Mouse (Mus musculus) inflammation-experienced regulatory T-cells, adult 6 months (primary cell): ENCODE measurements around the gene Zbtb25. TPM values are rescaled to one million over a fixed set of nuclear protein-coding genes. Genes with fewer than 3 reads are reported as not detected.
A peak's percentile ranks its signal among the peaks of the same experiment; 100 is the strongest.

Experiments
- ATAC-seq: one replicate; pipeline ENCODE4 v1.8.0; 2017
- polyA plus RNA-seq, 3 experiments: library from polyadenylated mRNA; unstranded; fragments of 100-300 nt; shearing (Covaris generic); gene quantifications; one replicate each; pipeline ENCODE4 v1.2.1; 2017

Gene Zbtb25
- polyA plus RNA-seq, 3 experiments from 2014 or later: 7.2 to 17.0 (median 16.5) TPM

DNA sequence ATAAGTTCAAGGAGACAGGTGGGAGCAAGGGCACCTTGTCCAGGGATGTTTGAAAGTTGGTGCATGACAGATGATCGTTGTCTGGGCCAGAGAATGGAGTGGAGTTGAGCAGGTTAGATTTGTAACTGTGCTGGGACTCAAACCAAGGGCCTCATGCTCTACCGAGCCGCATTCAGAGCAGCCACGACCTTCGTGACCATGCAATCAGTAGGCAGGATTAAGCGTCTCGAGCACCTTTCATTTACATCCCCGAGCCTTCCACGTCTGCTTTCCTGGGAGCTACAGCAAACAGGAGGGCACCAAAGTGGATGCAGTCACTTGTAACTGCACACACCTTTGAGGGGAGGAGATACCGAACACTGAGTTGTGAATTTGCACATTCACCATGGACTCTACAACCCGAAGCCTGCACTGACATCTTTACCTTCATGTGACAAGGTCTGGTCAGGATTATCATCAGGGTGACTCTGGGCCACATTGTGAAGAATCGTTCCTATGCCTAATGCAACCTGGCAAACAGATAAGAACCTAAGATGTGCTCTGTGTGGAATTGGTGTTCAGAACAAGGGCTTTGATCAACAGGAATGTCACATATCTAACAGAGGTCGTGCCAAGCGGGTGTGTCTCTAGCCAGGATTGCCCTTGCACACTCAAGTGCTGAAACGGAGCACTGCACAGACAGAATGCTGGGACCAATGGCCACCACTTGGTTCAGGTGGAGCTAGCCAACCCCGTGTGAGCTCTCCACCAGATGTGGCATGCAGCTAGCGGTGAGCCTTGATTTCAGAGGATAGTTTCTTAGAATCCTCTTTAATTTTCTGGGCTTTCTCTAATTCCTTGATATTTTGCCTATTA, 33.1 kb downstream of the Zbtb25 start:
- ATAC-seq: no peak

DNA sequence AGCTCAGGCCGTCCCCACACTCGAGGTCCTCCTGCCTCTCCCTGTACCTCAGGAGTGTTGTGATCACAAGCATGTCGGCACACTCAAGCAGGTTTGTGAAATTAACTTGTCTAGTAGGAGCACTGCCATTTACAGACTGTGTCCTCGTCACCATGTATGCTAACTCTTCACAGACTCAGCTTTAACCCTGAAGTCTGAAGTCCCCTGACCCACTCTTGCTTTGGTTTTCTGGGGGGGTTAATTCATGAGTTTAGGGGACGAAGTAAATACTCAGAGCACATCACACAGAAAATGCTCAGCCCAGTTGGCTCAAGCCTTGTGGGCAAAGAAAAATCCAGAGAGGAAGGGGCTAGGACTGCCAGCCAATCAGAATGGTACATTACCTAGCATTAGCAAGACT, 33.8 kb downstream of the Zbtb25 start:
- ATAC-seq: no peak

DNA sequence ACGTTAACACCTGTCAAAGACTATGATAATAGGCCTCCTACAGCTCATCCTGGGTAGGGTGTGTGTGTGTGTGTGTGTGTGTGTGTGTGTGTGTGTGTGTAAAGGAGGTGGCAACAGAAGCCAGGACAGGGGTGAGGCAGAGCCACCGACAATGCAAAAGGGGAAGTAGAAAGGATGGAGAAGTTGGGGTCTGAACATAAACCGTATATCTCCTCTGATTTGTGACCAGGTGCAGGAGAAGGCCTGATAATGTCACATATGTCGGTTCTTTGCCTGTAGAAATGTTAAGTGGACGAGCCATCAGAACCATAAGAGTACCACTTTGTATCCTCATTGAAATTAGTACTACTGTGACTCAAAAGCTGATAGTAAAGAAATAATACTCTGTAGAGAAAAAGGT, 35.7 kb downstream of the Zbtb25 start:
- ATAC-seq: no peak

GRCm38 (mm10) chr12:76328567-76329354, 40.6 kb downstream of the Zbtb25 start:
- no peak for ATAC-seq

DNA sequence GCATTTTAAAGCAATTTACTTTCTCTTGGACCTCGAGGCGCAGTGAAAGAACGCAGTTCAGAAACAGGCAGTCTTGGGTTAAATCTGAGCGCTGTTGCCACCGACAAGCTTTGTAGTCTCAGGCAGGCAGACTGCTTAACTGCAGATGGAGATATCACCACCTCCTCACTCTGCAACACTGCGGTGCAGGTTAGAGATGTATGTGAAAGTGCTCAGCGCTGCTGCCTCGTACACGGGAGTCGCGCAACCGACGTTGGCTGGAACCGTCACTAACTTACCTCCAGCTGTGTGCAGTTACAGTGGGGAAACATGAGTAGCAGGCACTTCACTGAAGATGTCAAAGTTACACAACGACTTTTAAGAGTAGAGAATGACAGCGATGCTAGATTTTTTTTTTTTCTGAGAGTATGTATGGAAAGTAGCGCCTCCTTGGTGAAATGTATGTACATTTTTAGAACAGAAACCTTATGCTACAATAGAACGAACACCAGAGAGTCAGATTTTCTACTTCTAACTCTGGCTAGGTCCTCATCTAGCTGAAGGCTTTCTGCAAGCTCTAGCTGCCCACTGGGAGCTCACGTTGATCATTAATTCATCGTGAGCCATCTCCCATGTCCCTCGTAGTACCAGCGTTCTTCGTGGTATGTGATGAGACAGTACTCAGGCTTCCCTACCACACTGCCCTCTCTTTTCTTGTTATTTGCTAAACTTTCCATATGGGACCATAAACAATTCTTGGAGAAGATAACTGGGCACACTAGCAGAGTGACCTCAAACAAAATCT, 42.8 kb downstream of the Zbtb25 start:
- ATAC-seq: no peak

DNA sequence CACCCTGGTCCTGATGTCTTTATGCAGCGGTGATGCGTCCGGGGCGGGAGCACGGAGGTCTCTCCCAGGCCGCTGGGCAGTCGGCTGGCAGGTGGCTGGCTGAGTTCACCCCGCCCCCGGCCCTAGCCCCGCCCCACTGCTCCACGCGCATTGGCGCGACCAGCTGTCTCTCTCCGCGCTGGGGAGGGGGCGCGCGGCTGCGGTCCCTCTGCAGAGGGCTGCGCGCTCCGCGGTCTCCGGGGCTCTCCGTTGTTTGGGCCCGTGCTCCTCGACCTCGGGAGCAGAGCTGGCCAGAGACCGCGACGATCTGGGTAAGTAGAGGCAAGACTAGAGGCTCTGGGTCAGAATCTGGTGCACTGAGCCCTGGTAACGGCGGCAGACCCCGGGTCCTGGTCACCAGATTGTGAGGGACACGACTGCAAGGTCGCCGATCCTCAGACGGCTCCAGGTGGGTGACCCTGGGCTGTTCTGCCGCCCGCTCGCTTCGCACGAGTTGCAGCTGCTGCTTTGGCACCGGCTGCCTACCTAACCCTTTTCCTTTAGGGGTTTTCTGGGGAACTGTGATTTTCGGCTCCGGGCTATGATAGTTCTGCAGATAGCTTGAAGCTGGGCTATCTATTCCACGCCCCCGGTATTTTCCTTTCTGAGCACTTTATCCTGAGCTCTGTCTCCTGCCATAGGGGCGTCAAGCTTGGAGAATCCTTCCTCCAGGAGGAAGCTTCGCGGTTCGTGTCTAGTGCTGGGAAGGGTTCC, 44.5 kb downstream of the Zbtb25 start, which contains the start of gene Akap5:
Gene Akap5, plus strand, starts transcription at position 213 of the 753 bp plus-strand sequence.
- peak; percentile 60 for ATAC-seq

DNA sequence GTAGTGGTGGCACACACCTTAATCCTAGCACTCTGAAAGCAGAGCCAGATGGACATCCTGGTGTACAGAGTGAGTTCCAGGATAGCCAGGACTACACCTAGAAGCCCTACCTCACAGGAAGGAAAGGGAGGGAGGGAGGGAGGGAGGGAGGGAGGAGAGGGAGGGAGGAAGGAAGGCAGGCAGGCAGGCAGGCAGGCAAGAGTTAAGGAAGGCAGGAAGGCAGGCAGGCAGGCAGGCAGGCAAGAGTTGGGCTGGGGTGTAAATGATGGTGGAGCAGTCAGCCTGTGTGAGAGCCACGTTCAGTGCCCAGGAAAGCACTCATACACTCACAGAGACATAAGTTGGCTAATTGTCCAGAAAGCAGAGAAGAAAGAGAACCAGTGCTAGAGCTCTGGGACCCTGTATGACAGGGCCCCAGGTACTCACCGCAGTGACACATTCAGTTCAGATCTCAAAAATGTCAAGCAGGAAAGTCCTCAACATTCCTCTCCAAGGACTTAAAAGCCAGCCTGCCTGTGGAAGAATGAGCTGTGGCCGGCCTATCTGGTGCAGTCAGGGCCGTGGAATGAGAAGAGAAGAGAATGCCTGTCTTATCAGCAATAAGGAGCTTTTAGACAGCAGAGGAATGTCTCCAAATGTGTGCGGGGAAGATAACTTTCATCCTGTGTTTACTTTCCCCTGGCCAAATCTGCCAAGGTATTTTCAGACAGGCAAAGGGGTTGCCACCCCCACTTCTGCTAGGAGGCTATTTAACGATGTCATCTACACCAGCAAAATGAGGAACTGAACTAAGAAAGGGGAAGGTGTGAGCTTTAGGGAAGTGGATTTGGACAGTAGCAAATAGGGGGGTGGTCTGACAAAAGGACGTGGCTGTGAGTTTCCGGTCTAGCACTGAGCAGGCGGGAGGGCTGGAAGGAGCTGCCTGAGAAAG, 50.9 kb downstream of the Zbtb25 start:
- ATAC-seq: no peak

- no peak for ATAC-seq
These were observed 57.5 kb downstream of the Zbtb25 start for GRCm38 (mm10) chr12:76311951-76312350.

DNA sequence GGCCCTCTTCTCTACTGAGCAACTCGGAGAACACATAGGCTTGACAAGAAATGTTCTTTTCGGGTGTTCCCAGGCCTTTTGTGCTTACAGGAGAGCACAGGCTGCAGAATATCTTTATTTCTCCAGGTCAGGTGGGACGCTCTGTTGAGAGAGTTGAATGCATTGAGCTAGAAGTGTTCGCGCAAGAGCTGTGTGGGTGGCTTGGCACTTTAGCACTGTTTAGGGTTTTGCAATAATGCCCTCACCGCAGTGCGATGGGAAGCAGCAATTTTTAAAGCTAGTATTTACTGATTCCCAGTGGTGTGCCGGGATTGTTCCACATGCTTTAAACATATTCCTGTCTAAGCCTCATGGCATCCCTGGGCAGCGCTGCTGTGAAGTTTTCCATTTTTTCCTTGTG, 58.2 kb downstream of the Zbtb25 start:
- no peak for ATAC-seq

GRCm38 (mm10) chr12:76310633-76311032, 58.8 kb downstream of the Zbtb25 start:
- no peak for ATAC-seq

DNA sequence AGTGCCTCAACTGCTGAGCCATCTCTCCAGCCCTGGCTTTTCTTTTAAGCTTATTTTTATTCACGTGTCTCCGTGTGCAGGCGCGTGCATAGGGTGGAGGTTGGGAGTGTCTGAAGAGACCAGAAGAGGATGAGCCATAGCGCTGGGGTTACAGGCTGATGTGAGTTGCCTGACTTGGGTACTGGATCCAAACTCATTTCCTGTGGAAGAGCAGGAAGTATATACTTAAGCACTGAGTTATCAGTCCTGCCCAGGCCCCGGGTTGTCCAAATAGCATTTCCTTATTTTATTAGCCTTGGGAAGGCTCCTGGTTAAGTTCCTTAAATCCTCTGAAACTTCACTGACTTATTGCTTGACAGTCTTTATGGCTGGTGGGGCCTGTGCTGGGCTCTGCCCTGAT, 59.4 kb downstream of the Zbtb25 start:
- ATAC-seq: no peak

DNA sequence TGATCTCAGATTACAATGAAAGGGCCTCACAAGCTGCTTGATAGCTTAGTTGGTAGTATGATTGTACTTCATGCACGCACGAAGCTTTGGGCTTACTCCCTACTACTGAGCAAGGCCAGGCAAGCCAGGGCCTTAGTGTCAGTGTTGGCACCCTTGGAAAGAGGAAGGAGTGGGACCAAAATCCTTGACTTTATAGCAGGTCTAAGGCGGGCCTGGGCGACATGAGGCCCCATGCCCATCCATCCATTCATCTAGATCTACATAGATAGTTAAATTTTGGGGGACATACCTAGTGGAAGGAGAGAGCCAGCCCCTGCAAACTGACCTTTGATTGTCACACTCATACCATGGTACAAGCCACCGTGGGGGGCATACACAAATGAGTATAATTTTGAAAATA, 61.0 kb downstream of the Zbtb25 start:
- peak; percentile 1 for ATAC-seq

DNA sequence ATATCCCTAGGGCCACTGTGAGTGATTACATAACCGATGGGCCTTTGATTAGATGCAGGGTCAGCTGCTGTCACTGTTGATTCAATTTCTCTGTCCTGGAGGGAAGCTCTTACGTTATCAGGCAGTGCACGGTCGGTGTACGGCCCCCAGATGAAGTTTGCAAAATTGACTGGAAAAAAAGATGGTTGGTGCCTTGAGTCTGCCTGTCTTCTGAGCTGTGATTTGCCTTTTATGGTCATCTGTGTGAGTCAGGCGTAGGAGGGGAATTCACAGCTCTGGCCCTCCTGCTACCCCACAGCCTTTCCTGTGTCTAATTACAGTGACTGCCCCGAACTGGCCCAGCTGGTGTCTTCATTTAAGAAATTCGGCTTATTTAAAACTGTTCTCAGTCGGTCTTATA, 61.4 kb downstream of the Zbtb25 start:
- ATAC-seq: peak; percentile 94

- no peak for ATAC-seq
These were observed 62.4 kb downstream of the Zbtb25 start for GRCm38 (mm10) chr12:76306852-76307561.

DNA sequence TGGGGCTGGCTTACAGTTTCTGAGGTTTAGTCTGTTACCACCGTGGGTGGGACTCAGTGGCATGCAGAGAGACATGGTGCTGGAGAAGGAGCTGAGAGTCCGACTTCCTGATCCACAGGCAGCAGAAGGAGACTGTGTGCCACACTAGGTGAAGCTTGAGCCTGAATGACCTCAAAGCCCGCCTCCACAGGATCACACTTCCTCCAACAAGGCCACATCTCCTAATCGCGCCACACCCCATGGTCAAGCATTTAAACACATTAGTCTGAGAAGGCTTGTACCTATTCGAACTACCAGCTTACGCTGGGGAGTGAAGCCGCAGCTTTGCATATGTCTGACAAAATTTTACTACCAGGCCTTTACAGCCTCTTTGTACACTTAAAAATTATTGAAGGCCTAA, 64.3 kb downstream of the Zbtb25 start:
- no peak for ATAC-seq

DNA sequence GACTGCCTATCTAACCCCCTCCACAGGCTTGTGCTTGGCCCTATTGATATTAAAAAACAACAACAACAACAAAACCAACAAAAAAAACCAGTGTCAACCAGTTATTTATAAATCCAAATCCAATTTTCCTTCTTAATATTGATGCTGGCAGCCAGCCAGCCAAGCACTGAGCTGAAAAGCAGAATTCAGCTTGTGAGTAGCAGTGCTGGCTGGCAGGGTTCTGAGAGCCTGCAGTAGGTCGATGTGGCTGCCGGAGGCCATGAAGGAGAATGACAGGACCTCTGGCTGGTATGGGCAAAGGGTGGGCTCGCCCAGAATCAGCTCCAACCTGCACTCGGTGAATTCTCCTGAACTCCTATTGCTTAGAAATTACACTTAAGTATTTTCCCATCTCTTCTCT, 65.2 kb downstream of the Zbtb25 start:
- ATAC-seq: no peak

DNA sequence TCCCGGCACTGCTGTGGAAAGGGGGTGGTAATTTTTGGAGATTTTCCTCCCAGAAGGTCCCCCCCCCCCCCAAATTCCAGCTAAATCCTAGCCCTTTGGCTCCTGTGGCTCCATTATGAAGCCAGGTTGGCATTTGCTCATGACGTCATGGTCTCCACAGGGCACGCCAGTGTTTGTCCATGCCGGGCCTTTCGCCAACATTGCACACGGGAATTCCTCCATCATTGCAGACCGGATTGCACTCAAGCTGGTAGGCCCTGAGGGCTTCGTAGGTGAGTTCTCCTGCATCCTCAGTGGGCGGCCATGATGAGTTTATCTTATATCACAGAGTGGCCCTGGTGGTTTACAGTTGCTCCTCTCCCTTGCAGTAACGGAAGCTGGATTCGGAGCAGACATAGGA, 65.9 kb downstream of the Zbtb25 start:
- ATAC-seq: no peak

GRCm38 (mm10) chr12:76300367-76300766, 69.0 kb downstream of the Zbtb25 start:
- ATAC-seq: no peak

- ATAC-seq: no peak
These were observed 70.0 kb downstream of the Zbtb25 start for GRCm38 (mm10) chr12:76299361-76299906.

DNA sequence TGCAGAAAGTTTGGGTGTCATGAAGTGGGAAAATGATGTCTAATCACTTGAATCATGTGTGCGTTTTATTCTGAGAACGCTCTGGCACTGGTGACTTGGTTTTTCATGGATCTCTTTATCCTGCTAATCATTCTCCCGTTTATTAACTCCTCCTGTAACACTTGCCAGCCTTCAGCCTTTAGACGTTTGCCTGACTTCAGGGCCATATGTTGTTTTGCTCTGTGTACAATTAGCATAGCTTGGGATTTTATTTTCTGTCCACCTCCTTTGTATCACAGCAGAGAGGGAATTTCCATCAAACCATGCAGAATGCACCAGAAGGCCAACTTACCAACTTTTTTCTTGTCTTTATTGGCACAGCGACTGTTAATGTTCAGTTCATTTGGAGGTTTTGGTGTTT, 71.6 kb downstream of the Zbtb25 start:
- ATAC-seq: no peak
